Mouse (Mus musculus) E14TG2a.4 (cell line): Measurements from ENCODE around the gene Prdm4.

ENCODE experiments used
- H3K27me3 ChIP-seq: 2 replicates; pipeline ENCODE4 v1.6.1; 2014; ENCODE audit warnings: low read length, control low read depth; ENCODE audit not compliant: insufficient read depth
- H3K36me3 ChIP-seq: 2 replicates; pipeline ENCODE4 v1.6.1; 2014; ENCODE audit warnings: low read length, control low read depth; ENCODE audit not compliant: insufficient read depth
- H3K4me1 ChIP-seq: replicated peaks from 2 replicates; pipeline ENCODE4 v1.6.1; 2014; ENCODE audit warnings: low read depth, low read length, control low read depth
- H3K4me3 ChIP-seq: replicated peaks from 2 replicates; pipeline ENCODE4 v1.5.1; 2014; ENCODE audit warnings: mild to moderate bottlenecking, low read length
- H3K9me3 ChIP-seq: 2 replicates; pipeline ENCODE4 v1.6.1; 2014; ENCODE audit warnings: low read length, control low read depth
- CTCF ChIP-seq: conservative IDR thresholded peaks from 2 replicates; pipeline ENCODE4 v1.5.1; 2014; ENCODE audit warnings: low read length
- NANOG ChIP-seq: IDR thresholded peaks from 2 replicates; pipeline ENCODE4 v1.6.1; 2014; ENCODE audit warnings: borderline replicate concordance, low read length, mixed read lengths
- POU5F1 ChIP-seq: IDR thresholded peaks from 2 replicates; pipeline ENCODE4 v1.6.1; 2014; ENCODE audit warnings: low read length, borderline replicate concordance

Prdm4 gene

DNA sequence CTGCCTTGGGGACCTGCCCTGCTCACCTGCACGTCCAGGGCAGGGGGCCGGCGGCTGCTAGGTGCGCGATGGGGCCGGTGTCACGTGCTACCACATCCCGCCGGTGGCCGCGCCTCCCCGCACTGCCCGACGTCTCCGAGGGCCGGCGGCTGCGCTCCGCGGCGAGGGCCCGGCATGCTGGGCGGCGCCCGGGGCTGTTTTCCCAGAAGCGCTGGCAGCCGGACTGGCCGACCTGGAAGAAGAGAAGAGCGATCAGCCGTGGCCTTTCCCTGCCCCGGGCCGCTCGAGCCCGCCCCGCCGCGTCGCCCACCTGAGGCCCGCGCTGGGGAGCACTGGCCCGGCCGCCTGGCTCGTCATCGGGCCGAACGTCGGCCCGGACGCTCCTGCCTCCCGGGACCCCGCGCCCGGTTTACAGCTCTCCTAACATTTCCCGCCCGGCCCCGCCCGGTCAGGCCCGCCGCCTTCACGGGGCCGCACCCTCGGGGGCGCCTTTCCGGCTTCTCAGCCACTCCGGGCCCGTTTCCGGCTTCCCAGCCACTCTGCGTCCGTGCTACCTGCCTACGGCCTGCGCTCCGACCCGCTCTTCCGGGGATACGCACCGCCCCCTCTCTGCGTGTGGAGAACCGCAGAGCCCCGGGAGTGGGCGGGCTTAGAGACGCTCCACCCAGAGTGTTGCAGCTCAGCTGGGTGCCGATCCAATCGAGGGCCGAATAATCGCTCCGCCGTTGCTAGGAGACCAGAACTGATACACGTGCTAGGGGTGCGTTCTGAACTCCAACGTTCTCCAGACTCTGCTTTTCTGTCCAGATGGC, at the start of gene Prdm4:
TSS of gene Prdm4 (minus strand) at position 645 of the 812 bp plus-strand sequence.
- H3K4me1 ChIP-seq = peaks cover 27% of the 10 kb centered on the region
- no peak for TF ChIP-seq POU5F1
- no peak for TF ChIP-seq CTCF
- no peak for TF ChIP-seq NANOG
- H3K36me3 ChIP-seq = peaks cover 38% of the 10 kb centered on the region
- H3K4me3 ChIP-seq = peak within 1 kb of the TSS; percentile 95
- peaks cover 17% of the 10 kb centered on the region for H3K27me3 ChIP-seq
- no peaks in the 10 kb centered on the region for H3K9me3 ChIP-seq

- Histone ChIP-seq H3K4me1 (0 out of 2 replicates have a peak, but pooled peaks cover 4% of the 10 kb centered on the region), H3K4me3 (no peak overlapping the region), H3K9me3 (no peaks in the 10 kb centered on the region), H3K36me3 (no peaks in the 10 kb centered on the region), H3K27me3 (0 out of 2 replicates have a peak, but pooled peaks cover 2% of the 10 kb centered on the region)
- no peak for TF ChIP-seq CTCF
- no peak for TF ChIP-seq NANOG
- TF ChIP-seq POU5F1 = no peak
These were observed 49.5 kb upstream of the Prdm4 start for GRCm38 (mm10) chr10:85966476-85966875.

DNA sequence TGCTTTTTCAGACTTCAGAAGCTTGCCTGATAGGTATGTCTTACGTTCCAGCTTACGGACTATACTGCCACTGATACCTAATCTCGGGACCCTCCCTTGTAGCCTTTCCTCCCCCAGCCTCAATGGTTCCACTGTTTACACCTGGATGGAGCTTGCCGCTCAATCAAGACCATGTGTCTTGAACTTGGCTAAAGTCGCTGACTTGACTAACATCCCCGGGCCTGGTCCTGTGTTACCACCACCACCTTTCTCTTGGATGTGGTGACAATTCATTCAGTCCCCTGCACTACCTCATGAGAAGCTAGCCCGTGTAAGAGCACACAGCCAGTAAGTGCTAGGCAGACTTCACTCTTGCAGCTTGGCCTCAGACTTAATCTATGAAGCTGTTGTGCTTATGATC, 47.4 kb upstream of the Prdm4 start:
- Histone ChIP-seq H3K9me3 (no peaks in the 10 kb centered on the region), H3K36me3 (no peaks in the 10 kb centered on the region), H3K4me3 (no peak overlapping the region), H3K27me3 (0 out of 2 replicates have a peak, but pooled peaks cover 2% of the 10 kb centered on the region), H3K4me1 (0 out of 2 replicates have a peak, but pooled peaks cover 4% of the 10 kb centered on the region)
- TF ChIP-seq NANOG (no peak), CTCF (no peak), POU5F1 (no peak)

GRCm38 (mm10) chr10:85962897-85963296, 46.0 kb upstream of the Prdm4 start:
- 0 out of 2 replicates have a peak, but pooled peaks cover 2% of the 10 kb centered on the region for H3K27me3 ChIP-seq
- 0 out of 2 replicates have a peak, but pooled peaks cover 3% of the 10 kb centered on the region for H3K4me1 ChIP-seq
- no peaks in the 10 kb centered on the region for H3K9me3 ChIP-seq
- no peak overlapping the region for H3K4me3 ChIP-seq
- H3K36me3 ChIP-seq = no peaks in the 10 kb centered on the region
- TF ChIP-seq CTCF = no peak
- TF ChIP-seq NANOG = no peak
- TF ChIP-seq POU5F1 = no peak

DNA sequence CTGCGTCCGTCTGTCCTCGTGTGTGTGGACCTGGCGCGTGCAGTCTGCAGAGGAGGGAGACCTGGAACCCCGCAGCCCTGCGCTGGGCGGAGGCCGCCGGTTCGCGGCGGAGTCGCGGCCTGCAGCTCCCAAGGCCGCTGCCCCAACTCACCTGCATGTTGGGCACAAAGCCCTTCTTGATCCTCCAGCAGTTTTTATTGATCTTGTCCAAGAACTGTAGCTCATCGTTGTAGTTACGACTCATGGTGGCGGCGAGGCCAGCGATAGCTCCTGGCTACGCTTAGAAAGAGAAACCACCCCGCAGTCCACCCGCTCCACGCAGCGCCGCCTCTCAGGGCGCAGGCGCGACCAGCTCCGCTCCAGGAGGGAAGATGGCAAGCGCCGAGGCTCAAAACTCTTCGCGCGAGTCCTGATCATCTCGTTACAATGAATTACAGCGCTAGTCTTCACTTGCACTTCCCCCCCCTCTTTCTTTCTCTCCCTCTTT, 40.6 kb upstream of the Prdm4 start, which contains the start of gene Rtcb:
TSS of gene Rtcb (minus strand) at position 360 of the 487 bp plus-strand sequence.
- no peaks in the 10 kb centered on the region for H3K27me3 ChIP-seq
- H3K4me1 ChIP-seq = peaks cover 13% of the 10 kb centered on the region
- peaks cover 32% of the 10 kb centered on the region for H3K36me3 ChIP-seq
- no peak for TF ChIP-seq POU5F1
- TF ChIP-seq CTCF = no peak
- no peak for TF ChIP-seq NANOG
- peak within 1 kb of the TSS; percentile 97 for H3K4me3 ChIP-seq
- no peaks in the 10 kb centered on the region for H3K9me3 ChIP-seq

- Histone ChIP-seq H3K4me1 (peaks cover 13% of the 10 kb centered on the region), H3K9me3 (no peaks in the 10 kb centered on the region), H3K27me3 (no peaks in the 10 kb centered on the region), H3K4me3 (peak overlapping the region; percentile 97), H3K36me3 (peaks cover 38% of the 10 kb centered on the region)
- no peak for TF ChIP-seq POU5F1
- TF ChIP-seq NANOG = no peak
- TF ChIP-seq CTCF = no peak
These were observed 40.0 kb upstream of the Prdm4 start for GRCm38 (mm10) chr10:85956871-85957419.

DNA sequence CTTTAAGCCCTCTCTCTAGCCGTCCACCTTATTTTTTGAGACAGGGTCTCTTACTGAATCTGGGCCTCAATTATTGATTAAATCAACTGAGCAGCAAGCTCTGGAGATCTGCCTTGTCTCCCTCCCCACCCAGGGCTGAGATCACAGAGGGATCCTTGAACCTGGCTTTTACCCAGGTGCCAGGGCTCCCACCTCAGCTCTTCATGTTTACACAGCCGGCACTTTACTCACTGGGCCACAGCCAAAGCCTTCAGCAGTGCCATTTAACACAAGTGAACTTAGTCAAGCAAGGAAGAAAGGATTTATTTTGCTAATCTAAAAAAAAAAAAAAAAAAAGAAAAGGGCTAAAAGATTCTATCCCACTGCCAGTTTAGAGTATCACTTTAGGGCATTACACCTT, 37.5 kb upstream of the Prdm4 start:
- Histone ChIP-seq H3K4me3 (no peak overlapping the region), H3K36me3 (peaks cover 62% of the 10 kb centered on the region), H3K4me1 (peaks cover 23% of the 10 kb centered on the region), H3K27me3 (no peaks in the 10 kb centered on the region), H3K9me3 (no peaks in the 10 kb centered on the region)
- TF ChIP-seq CTCF (no peak), NANOG (no peak), POU5F1 (no peak)

GRCm38 (mm10) chr10:85953401-85953800, 36.5 kb upstream of the Prdm4 start:
- Histone ChIP-seq H3K4me3 (no peak overlapping the region), H3K9me3 (no peaks in the 10 kb centered on the region), H3K36me3 (peaks cover 72% of the 10 kb centered on the region), H3K27me3 (no peaks in the 10 kb centered on the region), H3K4me1 (peaks cover 27% of the 10 kb centered on the region)
- TF ChIP-seq CTCF = no peak
- TF ChIP-seq POU5F1 = no peak
- no peak for TF ChIP-seq NANOG
